In genomic region chr12:54191608-54192304, GRCm38 (mm10) we compare ENCODE assay signal across 8 mouse cellular contexts. TPM values are rescaled to one million over a fixed set of nuclear protein-coding genes. Genes with fewer than 3 reads are reported as not detected.
DNase-seq lines count a peak whose midpoint lies in the region; ATAC-seq and TF ChIP-seq lines count a peak whose summit lies in the region.

No protein-coding gene starts in this region.

- CTCF ChIA-PET in Patski (lab: Charles Lee), result no interaction called here

- ATAC-seq in Patski, result peak; percentile 88
- ATAC-seq in hindbrain, embryonic 13.5 days (ENCODE audit: low FRiP score), result peak; percentile 96

- peak overlapping the region; percentile 60 for H3K27ac ChIP-seq in hindbrain, embryonic 13.5 days

- no peaks in the 10 kb centered on the region for H3K9me3 ChIP-seq in hindbrain, embryonic 13.5 days

- peak overlapping the region; percentile 56 for H3K4me2 ChIP-seq in hindbrain, embryonic 13.5 days

- H3K4me1 ChIP-seq in hindbrain, embryonic 13.5 days (replicated peaks), result peaks cover 45% of the 10 kb centered on the region

- peak overlapping the region; percentile 55 for H3K9ac ChIP-seq in hindbrain, embryonic 13.5 days

- 6% methylated on average over 19 of the region's 19 CpGs for WGBS in hindbrain, embryonic 13.5 days

- peak; percentile 46 for DNase-seq in Patski (ENCODE audit: low read depth, low spot score)
- DNase-seq in cerebellum, postnatal 14 days, result peak; percentile 92 to 93
- DNase-seq in frontal cortex, postnatal 25 days (ENCODE audit: low spot score in 2 of 2), result peak; percentile 36 to 66
- DNase-seq in layer of hippocampus, postnatal 25 days (ENCODE audit: extremely low spot score in 1 of 2, low spot score in 1 of 2), result peak; percentile 47 to 64
- peak; percentile 90 for DNase-seq in lung, postnatal 10 days
- peak; percentile 79 for DNase-seq in ovary, postnatal 36 days (ENCODE audit: low spot score)
- DNase-seq in urinary bladder, adult 2 months (ENCODE audit: low spot score), result peak; percentile 83

- POLR2A ChIA-PET in Patski (lab: Charles Lee), result no interaction called here

- in situ Hi-C loops in Patski (cut with MboI; ENCODE audit: low pct_unique_long_range_greater_than_20kb), result no loop called here

- no peak for TF ChIP-seq CTCF in Patski (IDR thresholded peaks at IDR 0.05)

- peak overlapping the region; percentile 27 for H3K4me3 ChIP-seq in hindbrain, embryonic 13.5 days

- H3K27me3 ChIP-seq in Patski, result no peaks in the 10 kb centered on the region
- H3K27me3 ChIP-seq in hindbrain, embryonic 13.5 days, result 0 out of 2 replicates have a peak, but pooled peaks cover 5% of the 10 kb centered on the region

- no peaks in the 10 kb centered on the region for H3K36me3 ChIP-seq in hindbrain, embryonic 13.5 days

RNA-seq across cellular contexts. Expression of gene Egln3, which starts 11.9 kb away (rescaled TPM):
- 13.0 TPM for polyA plus RNA-seq in Patski (2021)
- polyA plus RNA-seq in hindbrain, embryonic 13.5 days (2015; fragmentation: Nextera tagmentation; extraction: Ambion mirVana), result 4.7 and 5.8 TPM in 2 replicates
- 1 to 10 TPM; 5.3 to 5.8 TPM for total RNA-seq in layer of hippocampus, postnatal 25 days (2021)
- 37.1 and 41.7 TPM in 2 replicates for polyA plus RNA-seq in urinary bladder, adult 2 months (2012; rRNA removed)

Comparison
In these comparisons a context has a peak if more than half of its experiments do, and no peak if none do; other contexts are left out.
1. Peak in every context shown above with its lines: DNase-seq, ATAC-seq, H3K4me3 ChIP-seq and H3K27ac ChIP-seq.